Mouse (Mus musculus) G1E (cell line): ENCODE results near the gene Hipk1. TPM values are rescaled to one million over a fixed set of nuclear protein-coding genes. Genes with fewer than 3 reads are reported as not detected.
"Not testable (repeated sequence)": the region's sequence is repeated elsewhere in the genome, so short reads cannot be mapped to it uniquely, and the experiment has no call there.

Experiments used
- ATAC-seq: 2 replicates; pipeline ENCODE4 v1.8.0; 2016; ENCODE audit warnings: mild to moderate bottlenecking; ENCODE audit not compliant: insufficient number of reproducible peaks, poor library complexity, low FRiP score, severe bottlenecking; ENCODE audit errors: extremely low read depth
- DNase-seq: peaks from one replicate; pipeline ENCODE4 v3.0.0; 2012; ENCODE audit warnings: low spot score
- H3K27me3 ChIP-seq: 2 replicates; pipeline ENCODE4 v1.6.1; 2012; ENCODE audit warnings: mild to moderate bottlenecking, low read length, inconsistent platforms; ENCODE audit not compliant: insufficient read depth
- H3K36me3 ChIP-seq: replicated peaks from 2 replicates; pipeline ENCODE3; 2012; ENCODE audit warnings: mild to moderate bottlenecking, inconsistent platforms
- H3K4me1 ChIP-seq: 2 replicates; pipeline ENCODE4 v1.6.1; 2012; ENCODE audit warnings: low read depth, low read length, inconsistent platforms, mixed read lengths; ENCODE audit not compliant: insufficient read depth
- H3K4me3 ChIP-seq: 2 replicates; pipeline ENCODE4 v1.5.1; 2012; ENCODE audit warnings: low read depth, mild to moderate bottlenecking, inconsistent platforms, low read length, moderate library complexity, mixed read lengths
- H3K9me3 ChIP-seq: replicated peaks from 2 replicates; pipeline ENCODE4 v1.6.1; 2012; ENCODE audit warnings: inconsistent platforms
- CTCF ChIP-seq: IDR thresholded peaks from 2 replicates; pipeline ENCODE4 v1.5.1; 2012; ENCODE audit warnings: low read depth, low read length, inconsistent platforms, mixed read lengths
- GATA1 ChIP-seq: IDR thresholded peaks from 2 replicates; pipeline ENCODE4 v1.6.1; 2012; ENCODE audit warnings: borderline replicate concordance, low read length, inconsistent platforms, mixed read lengths
- GATA2 ChIP-seq: IDR thresholded peaks from 2 replicates; pipeline ENCODE4 v1.6.1; 2012; ENCODE audit warnings: low read depth, low read length, inconsistent platforms, borderline replicate concordance
- POLR2AphosphoS5 ChIP-seq: IDR thresholded peaks from 2 replicates; pipeline ENCODE4 v1.6.1; 2012; ENCODE audit warnings: low read depth, low read length, inconsistent platforms; ENCODE audit not compliant: insufficient replicate concordance
- TAL1 ChIP-seq: conservative IDR thresholded peaks from 2 replicates; pipeline ENCODE4 v1.6.1; 2012; ENCODE audit warnings: low read depth, low read length, inconsistent platforms, mixed read lengths
- polyA plus RNA-seq: library from polyadenylated mRNA; stranded (reverse); fragments of >175 nt; gene quantifications from 2 replicates; pipeline ENCODE4 v1.2.3, GENCODE M21; 2012
- total RNA-seq, 2 experiments: library from RNA; stranded (forward) in 1 of 2; stranded (reverse) in 1 of 2; fragments of 200-1000 nt in 1 of 2; fragments of >200 nt in 1 of 2; fragmentation: Nextera tagmentation in 1 of 2; gene quantifications; 2 replicates each; pipeline ENCODE4 v1.2.3; 2014 to 2017

Hipk1 gene
- total and polyA plus RNA-seq, 3 experiments = 42.6 to 188 (median 57.5) TPM

DNA sequence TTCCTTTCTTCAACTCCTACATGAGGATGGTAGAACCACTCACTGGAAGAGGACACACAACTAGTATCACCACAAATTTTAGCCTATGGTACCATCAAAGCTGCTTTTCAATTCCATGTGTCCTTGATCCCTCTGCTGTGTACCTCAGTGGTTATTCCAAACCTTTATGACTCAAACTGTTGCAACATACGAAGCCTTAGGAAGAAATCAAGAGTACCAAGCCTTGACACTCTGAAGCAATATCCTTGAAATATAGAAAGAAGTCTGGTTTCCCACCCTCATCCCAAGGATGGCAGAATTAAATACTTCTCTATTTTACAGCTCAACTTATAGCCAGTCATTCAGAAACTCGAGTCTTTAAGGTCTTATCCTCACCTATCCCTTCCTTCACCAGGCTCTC, 5.0 kb upstream of the Hipk1 start:
- DNase-seq (no peak), ATAC-seq (no peak)
- H3K27me3 ChIP-seq = no peaks in the 10 kb centered on the region
- peaks cover 3% of the 10 kb centered on the region for H3K9me3 ChIP-seq
- TF ChIP-seq POLR2AphosphoS5 (no peak), GATA2 (no peak), TAL1 (no peak), GATA1 (no peak), CTCF (no peak)
- no peak overlapping the region for H3K4me3 ChIP-seq
- peaks cover 74% of the 10 kb centered on the region for H3K4me1 ChIP-seq
- H3K36me3 ChIP-seq = peaks cover under 1% of the 10 kb centered on the region

- no peak for DNase-seq
- ATAC-seq = no peak
- Histone ChIP-seq H3K9me3 (no peaks in the 10 kb centered on the region), H3K27me3 (no peaks in the 10 kb centered on the region), H3K4me3 (no peak overlapping the region), H3K36me3 (no peaks in the 10 kb centered on the region), H3K4me1 (peaks cover 59% of the 10 kb centered on the region)
- no peak for TF ChIP-seq CTCF
These were observed 1.2 kb upstream of the Hipk1 start for GRCm38 (mm10) chr3:103792566-103792965.

DNA sequence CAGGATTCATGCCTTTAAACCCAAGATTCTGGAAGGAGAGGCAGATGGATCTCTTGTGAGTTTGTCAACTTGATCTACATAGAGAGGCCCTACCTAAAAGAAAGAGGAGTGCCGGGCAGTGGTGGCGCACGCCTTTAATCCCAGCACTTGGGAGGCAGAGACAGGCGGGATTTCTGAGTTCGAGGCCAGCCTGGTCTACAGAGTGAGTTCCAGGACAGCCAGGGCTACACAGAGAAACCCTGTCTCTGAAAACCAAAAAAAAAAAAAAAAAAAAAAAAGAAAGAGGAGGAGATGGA, 696 bp upstream of the Hipk1 start:
- ATAC-seq, H3K27me3 ChIP-seq, DNase-seq, H3K4me3 ChIP-seq, H3K36me3 ChIP-seq, H3K9me3 ChIP-seq: not testable (repeated sequence)
- H3K4me1 ChIP-seq = peaks cover 63% of the 10 kb centered on the region

GRCm38 (mm10) chr3:103790346-103791145, 817 bp downstream of the Hipk1 start:
- Histone ChIP-seq H3K36me3 (peaks cover 5% of the 10 kb centered on the region), H3K4me1 (peaks cover 64% of the 10 kb centered on the region), H3K27me3 (no peaks in the 10 kb centered on the region), H3K4me3 (peak overlapping the region; percentile 80), H3K9me3 (no peaks in the 10 kb centered on the region)
- no peak for DNase-seq
- TF ChIP-seq CTCF (no peak), GATA1 (no peak), GATA2 (no peak), POLR2AphosphoS5 (no peak), TAL1 (no peak)
- ATAC-seq = no peak

DNA sequence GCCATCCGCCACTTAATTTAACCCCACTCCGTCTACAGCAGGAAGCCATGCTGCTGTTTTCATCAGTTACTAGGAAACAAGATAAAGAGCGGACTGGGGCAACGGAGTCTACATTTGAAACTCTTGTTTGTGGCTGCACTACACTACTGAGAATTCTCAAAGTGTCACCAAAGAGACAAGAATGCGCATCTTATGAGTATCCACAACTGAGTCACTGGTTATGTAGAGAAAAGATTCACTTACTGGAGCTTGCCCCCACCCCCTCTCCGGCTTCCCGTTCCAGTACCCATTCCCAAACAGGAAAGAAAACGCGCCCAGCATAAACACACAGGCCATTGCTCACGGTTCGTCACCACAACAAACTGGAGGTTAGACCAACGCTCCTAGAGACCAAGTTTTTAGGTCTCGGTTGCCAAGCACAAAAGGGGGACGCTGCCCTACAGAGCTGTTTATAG, 1.4 kb downstream of the Hipk1 start:
- DNase-seq (no peak), ATAC-seq (no peak)
- H3K4me1 ChIP-seq = peaks cover 65% of the 10 kb centered on the region
- H3K9me3 ChIP-seq = no peaks in the 10 kb centered on the region
- peak overlapping the region; percentile 80 for H3K4me3 ChIP-seq
- H3K27me3 ChIP-seq = no peaks in the 10 kb centered on the region
- TF ChIP-seq CTCF (no peak), TAL1 (no peak), POLR2AphosphoS5 (no peak)
- H3K36me3 ChIP-seq = peaks cover 5% of the 10 kb centered on the region

- TF ChIP-seq GATA1 (no peak), GATA2 (no peak), CTCF (no peak), POLR2AphosphoS5 (no peak), TAL1 (no peak)
- peak overlapping the region; percentile 11; the same call in 1 of the 2 replicates for H3K4me3 ChIP-seq
- H3K27me3 ChIP-seq = no peaks in the 10 kb centered on the region
- no peaks in the 10 kb centered on the region for H3K9me3 ChIP-seq
- ATAC-seq (no peak), DNase-seq (no peak)
- peaks cover 10% of the 10 kb centered on the region for H3K36me3 ChIP-seq
- peaks cover 65% of the 10 kb centered on the region for H3K4me1 ChIP-seq
These were observed 2.3 kb downstream of the Hipk1 start for GRCm38 (mm10) chr3:103789096-103789495.

DNA sequence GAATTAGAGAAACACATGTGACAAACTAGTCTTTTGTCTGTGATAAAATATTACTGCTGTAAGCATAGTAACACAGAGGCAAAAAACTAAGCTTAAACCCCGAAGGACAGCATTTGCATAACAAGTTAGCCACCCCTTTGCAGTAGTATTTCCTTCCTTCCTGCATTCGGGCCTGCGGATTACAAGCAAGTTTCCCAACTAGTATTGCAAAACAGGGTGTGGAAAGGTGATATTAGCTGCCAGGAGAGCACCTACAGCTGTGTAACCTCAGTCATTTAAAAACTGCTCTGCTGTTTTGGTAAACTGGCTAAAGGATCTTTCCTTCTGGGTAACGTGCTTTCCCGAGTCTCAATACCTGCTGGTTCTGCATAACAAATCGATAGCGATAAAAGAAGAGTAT, 4.1 kb downstream of the Hipk1 start:
- peaks cover 65% of the 10 kb centered on the region for H3K4me1 ChIP-seq
- ATAC-seq = no peak
- TF ChIP-seq POLR2AphosphoS5 (no peak), GATA2 (no peak), CTCF (no peak), TAL1 (no peak), GATA1 (no peak)

More for the DNA sequence above, 4.1 kb downstream of the Hipk1 start:
- Histone ChIP-seq H3K36me3 (peaks cover 12% of the 10 kb centered on the region), H3K9me3 (no peaks in the 10 kb centered on the region), H3K4me3 (no peak overlapping the region), H3K27me3 (no peaks in the 10 kb centered on the region)
- no peak for DNase-seq
